Mouse (Mus musculus): ENCODE measurements around the gene Pde6c. TPM values are rescaled to one million over a fixed set of nuclear protein-coding genes. Genes with fewer than 3 reads are reported as not detected.

Gene Pde6c
- polyA plus RNA-seq, 1 experiment from 2014 or later, result 0.34 TPM

- WGBS, result 95% methylated on average over 15 of the region's 15 CpGs
- no peaks in the 10 kb centered on the region for H3K27me3 ChIP-seq (replicated peaks; ENCODE audit: control insufficient read depth, insufficient read depth, low read length)
- H3K4me2 ChIP-seq (ENCODE audit: low read length), result no peak overlapping the region
- H3K27ac ChIP-seq (ENCODE audit: low read depth, low read length), result no peak overlapping the region
- ATAC-seq, result no peak
- H3K4me3 ChIP-seq (ENCODE audit: low read length), result no peak overlapping the region
- H3K9me3 ChIP-seq (ENCODE audit: control insufficient read depth, low read length), result no peaks in the 10 kb centered on the region
- no peaks in the 10 kb centered on the region for H3K4me1 ChIP-seq (ENCODE audit: control insufficient read depth, insufficient read depth, low read depth, low read length)
- no peak overlapping the region for H3K9ac ChIP-seq (ENCODE audit: low read depth, low read length)
- H3K36me3 ChIP-seq (ENCODE audit: control insufficient read depth, insufficient read depth, low read length), result no peaks in the 10 kb centered on the region
Observed at GRCm38 (mm10) chr19:38109506-38110242, 22.9 kb upstream of the Pde6c start.

GRCm38 (mm10) chr19:38111056-38111455 is 21.5 kb upstream of the Pde6c start:
- 81% methylated on average over 8 of the region's 8 CpGs for WGBS
- H3K9me3 ChIP-seq (ENCODE audit: control insufficient read depth, low read length), result no peaks in the 10 kb centered on the region
- H3K4me1 ChIP-seq (ENCODE audit: control insufficient read depth, insufficient read depth, low read depth, low read length), result no peaks in the 10 kb centered on the region
- no peak overlapping the region for H3K4me3 ChIP-seq (ENCODE audit: low read length)
- H3K36me3 ChIP-seq (ENCODE audit: control insufficient read depth, insufficient read depth, low read length), result no peaks in the 10 kb centered on the region
- H3K27me3 ChIP-seq (replicated peaks; ENCODE audit: control insufficient read depth, insufficient read depth, low read length), result no peaks in the 10 kb centered on the region
- H3K4me2 ChIP-seq (ENCODE audit: low read length), result no peak overlapping the region
- no peak overlapping the region for H3K27ac ChIP-seq (ENCODE audit: low read depth, low read length)
- ATAC-seq, result no peak
- H3K9ac ChIP-seq (ENCODE audit: low read depth, low read length), result no peak overlapping the region

GRCm38 (mm10) chr19:38112575-38112974 is 20.0 kb upstream of the Pde6c start:
- Histone ChIP-seq H3K4me3 (ENCODE audit: low read length) (no peak overlapping the region), H3K9ac (ENCODE audit: low read depth, low read length) (no peak overlapping the region), H3K36me3 (ENCODE audit: control insufficient read depth, insufficient read depth, low read length) (no peaks in the 10 kb centered on the region), H3K4me1 (ENCODE audit: control insufficient read depth, insufficient read depth, low read depth, low read length) (no peaks in the 10 kb centered on the region), H3K27ac (ENCODE audit: low read depth, low read length) (no peak overlapping the region), H3K9me3 (ENCODE audit: control insufficient read depth, low read length) (no peaks in the 10 kb centered on the region), H3K27me3 (replicated peaks; ENCODE audit: control insufficient read depth, insufficient read depth, low read length) (no peaks in the 10 kb centered on the region), H3K4me2 (ENCODE audit: low read length) (no peak overlapping the region)
- 48% methylated on average over 4 of the region's 4 CpGs for WGBS
- no peak for ATAC-seq

- H3K9ac ChIP-seq (ENCODE audit: low read depth, low read length), result no peak overlapping the region
- H3K9me3 ChIP-seq (ENCODE audit: control insufficient read depth, low read length), result no peaks in the 10 kb centered on the region
- no peaks in the 10 kb centered on the region for H3K4me1 ChIP-seq (ENCODE audit: control insufficient read depth, insufficient read depth, low read depth, low read length)
- no peak for ATAC-seq
- no peak overlapping the region for H3K4me3 ChIP-seq (ENCODE audit: low read length)
- no peak overlapping the region for H3K27ac ChIP-seq (ENCODE audit: low read depth, low read length)
- H3K4me2 ChIP-seq (ENCODE audit: low read length), result no peak overlapping the region
- no peaks in the 10 kb centered on the region for H3K36me3 ChIP-seq (ENCODE audit: control insufficient read depth, insufficient read depth, low read length)
- 92% methylated on average over 7 of the region's 7 CpGs for WGBS
- no peaks in the 10 kb centered on the region for H3K27me3 ChIP-seq (replicated peaks; ENCODE audit: control insufficient read depth, insufficient read depth, low read length)
Observed at GRCm38 (mm10) chr19:38114834-38115491, 17.6 kb upstream of the Pde6c start.

GRCm38 (mm10) chr19:38120123-38120760 is 12.3 kb upstream of the Pde6c start:
- peaks cover 4% of the 10 kb centered on the region; the same call in 1 of the 2 replicates for H3K4me1 ChIP-seq (ENCODE audit: control insufficient read depth, insufficient read depth, low read depth, low read length)
- no peaks in the 10 kb centered on the region for H3K36me3 ChIP-seq (ENCODE audit: control insufficient read depth, insufficient read depth, low read length)

GRCm38 (mm10) chr19:38123921-38124320 is 8.7 kb upstream of the Pde6c start:
- ATAC-seq, result peak; percentile 48
- Histone ChIP-seq H3K27ac (ENCODE audit: low read depth, low read length) (no peak overlapping the region), H3K36me3 (ENCODE audit: control insufficient read depth, insufficient read depth, low read length) (no peaks in the 10 kb centered on the region), H3K9me3 (ENCODE audit: control insufficient read depth, low read length) (no peaks in the 10 kb centered on the region), H3K4me1 (ENCODE audit: control insufficient read depth, insufficient read depth, low read depth, low read length) (peaks cover 4% of the 10 kb centered on the region; the same call in 1 of the 2 replicates), H3K9ac (ENCODE audit: low read depth, low read length) (no peak overlapping the region), H3K4me2 (ENCODE audit: low read length) (peak overlapping the region; percentile 89), H3K27me3 (replicated peaks; ENCODE audit: control insufficient read depth, insufficient read depth, low read length) (peaks cover 4% of the 10 kb centered on the region; the same call in 1 of the 2 replicates), H3K4me3 (ENCODE audit: low read length) (peak overlapping the region; percentile 62)
- WGBS, result 33% methylated on average over 9 of the region's 9 CpGs

More at GRCm38 (mm10) chr19:38120123-38120760, 12.3 kb upstream of the Pde6c start:
- Histone ChIP-seq H3K4me2 (ENCODE audit: low read length) (no peak overlapping the region), H3K27ac (ENCODE audit: low read depth, low read length) (no peak overlapping the region), H3K9me3 (ENCODE audit: control insufficient read depth, low read length) (no peaks in the 10 kb centered on the region), H3K9ac (ENCODE audit: low read depth, low read length) (no peak overlapping the region), H3K4me3 (ENCODE audit: low read length) (no peak overlapping the region), H3K27me3 (replicated peaks; ENCODE audit: control insufficient read depth, insufficient read depth, low read length) (0 out of 2 replicates have a peak, but pooled peaks cover 2% of the 10 kb centered on the region)
- WGBS, result 78% methylated on average over 5 of the region's 5 CpGs
- ATAC-seq, result no peak

GRCm38 (mm10) chr19:38124401-38125218 is 8.0 kb upstream of the Pde6c start:
- H3K4me3 ChIP-seq (ENCODE audit: low read length), result peak overlapping the region; percentile 62
- no peaks in the 10 kb centered on the region for H3K36me3 ChIP-seq (ENCODE audit: control insufficient read depth, insufficient read depth, low read length)
- 1% methylated on average over 63 of the region's 77 CpGs for WGBS
- peaks cover 4% of the 10 kb centered on the region; the same call in 1 of the 2 replicates for H3K4me1 ChIP-seq (ENCODE audit: control insufficient read depth, insufficient read depth, low read depth, low read length)
- H3K27ac ChIP-seq (ENCODE audit: low read depth, low read length), result no peak overlapping the region
- no peaks in the 10 kb centered on the region for H3K9me3 ChIP-seq (ENCODE audit: control insufficient read depth, low read length)
- peak; percentile 86 for ATAC-seq
- H3K27me3 ChIP-seq (replicated peaks; ENCODE audit: control insufficient read depth, insufficient read depth, low read length), result peaks cover 4% of the 10 kb centered on the region; the same call in 1 of the 2 replicates
- peak overlapping the region; percentile 89 for H3K4me2 ChIP-seq (ENCODE audit: low read length)
- peak overlapping the region; percentile 70 for H3K9ac ChIP-seq (ENCODE audit: low read depth, low read length)

GRCm38 (mm10) chr19:38125219-38125610 is 7.4 kb upstream of the Pde6c start, which contains the start of gene Rbp4:
Gene Rbp4, minus strand, starts transcription at chr19:38125281.
- peaks cover 4% of the 10 kb centered on the region; the same call in 1 of the 2 replicates for H3K4me1 ChIP-seq (ENCODE audit: control insufficient read depth, insufficient read depth, low read depth, low read length)
- ATAC-seq, result no peak
- H3K9ac ChIP-seq (ENCODE audit: low read depth, low read length), result peak within 1 kb of the TSS; percentile 70
- H3K9me3 ChIP-seq (ENCODE audit: control insufficient read depth, low read length), result no peaks in the 10 kb centered on the region
- H3K36me3 ChIP-seq (ENCODE audit: control insufficient read depth, insufficient read depth, low read length), result no peaks in the 10 kb centered on the region
- peak within 1 kb of the TSS; percentile 89 for H3K4me2 ChIP-seq (ENCODE audit: low read length)
- peaks cover 4% of the 10 kb centered on the region; the same call in 1 of the 2 replicates for H3K27me3 ChIP-seq (replicated peaks; ENCODE audit: control insufficient read depth, insufficient read depth, low read length)
- no peak within 1 kb of the TSS for H3K27ac ChIP-seq (ENCODE audit: low read depth, low read length)
- WGBS, result 69% methylated on average over 6 of the region's 6 CpGs
- peak within 1 kb of the TSS; percentile 62 for H3K4me3 ChIP-seq (ENCODE audit: low read length)

Data from hindbrain, embryonic 16.5 days (tissue).